In the genomic region with DNA sequence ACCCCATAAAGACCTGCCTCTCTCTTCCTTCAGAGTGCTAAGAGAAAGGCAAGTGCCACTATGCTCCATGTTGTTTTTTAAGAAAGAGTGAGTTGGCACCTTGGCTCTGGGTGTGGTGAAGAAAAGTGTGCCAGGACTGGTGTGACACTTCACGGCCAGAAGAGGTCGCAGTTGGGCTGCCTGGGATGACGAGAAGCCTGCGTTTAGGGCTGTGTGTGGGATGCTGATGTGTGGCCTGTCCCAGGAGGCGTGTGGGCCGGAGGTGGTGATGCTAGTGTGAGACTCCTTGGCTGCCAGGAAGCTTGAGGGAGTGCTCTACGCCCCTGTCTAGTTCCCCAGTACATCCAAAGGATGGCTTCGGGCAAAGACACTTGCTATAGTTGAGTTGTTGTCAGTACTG, we compare ENCODE assay signal across 8 mouse cellular contexts. TPM values are rescaled to one million over a fixed set of nuclear protein-coding genes. Genes with fewer than 3 reads are reported as not detected.
A peak's percentile ranks its signal among the peaks of the same experiment; 100 is the strongest.
DNase-seq lines count a peak whose midpoint lies in the region; ATAC-seq and TF ChIP-seq lines count a peak whose summit lies in the region.

No protein-coding gene starts in this region.

- WGBS in kidney, adult 2 months = 27% methylated on average over 8 of the region's 8 CpGs
- WGBS in forebrain, embryonic 11.5 days = 24% methylated on average over 8 of the region's 8 CpGs
- 30% methylated on average over 8 of the region's 8 CpGs for WGBS in small intestine, adult 2 months

- H3K4me1 ChIP-seq in kidney, adult 2 months (ENCODE audit: control insufficient read depth, insufficient read depth, low read length) = no peaks in the 10 kb centered on the region
- peaks cover 5% of the 10 kb centered on the region; the same call in 1 of the 2 replicates for H3K4me1 ChIP-seq in forebrain, embryonic 11.5 days (replicated peaks; ENCODE audit: control insufficient read depth, insufficient read depth, low read length)
- H3K4me1 ChIP-seq in small intestine, adult 2 months (ENCODE audit: control insufficient read depth, insufficient read depth, insufficient read length, low read length) = no peaks in the 10 kb centered on the region

- no peaks in the 10 kb centered on the region for H3K9me3 ChIP-seq in forebrain, embryonic 11.5 days (ENCODE audit: control insufficient read depth, low read length)

- no peaks in the 10 kb centered on the region for H3K27me3 ChIP-seq in kidney, adult 2 months (replicated peaks; ENCODE audit: control insufficient read depth, insufficient read depth, low read length)
- no peaks in the 10 kb centered on the region for H3K27me3 ChIP-seq in forebrain, embryonic 11.5 days (ENCODE audit: control insufficient read depth, insufficient read depth, low read length)
- H3K27me3 ChIP-seq in small intestine, adult 2 months (ENCODE audit: control insufficient read depth, insufficient read depth, low read length) = no peaks in the 10 kb centered on the region

- no peaks in the 10 kb centered on the region for H3K36me3 ChIP-seq in kidney, adult 2 months (ENCODE audit: control insufficient read depth, insufficient read depth, low read length)
- H3K36me3 ChIP-seq in forebrain, embryonic 11.5 days (ENCODE audit: control insufficient read depth, insufficient read depth, low read length) = no peaks in the 10 kb centered on the region
- no peaks in the 10 kb centered on the region for H3K36me3 ChIP-seq in small intestine, adult 2 months (ENCODE audit: control insufficient read depth, insufficient read depth, low read length)

- no peak for TF ChIP-seq POLR2A in kidney, adult 2 months (IDR thresholded peaks at IDR 0.05; ENCODE audit: low read depth, low read length)
- TF ChIP-seq POLR2A in small intestine, adult 2 months (IDR thresholded peaks at IDR 0.05; ENCODE audit: low read depth, low read length) = no peak

- H3K4me3 ChIP-seq in kidney, adult 2 months (ENCODE audit: insufficient read depth, low read depth, low read length) = no peak overlapping the region
- H3K4me3 ChIP-seq in forebrain, embryonic 11.5 days (ENCODE audit: low read depth, low read length) = no peak overlapping the region
- H3K4me3 ChIP-seq in small intestine, adult 2 months (ENCODE audit: low read depth, low read length) = no peak overlapping the region

- H3K4me2 ChIP-seq in forebrain, embryonic 11.5 days (ENCODE audit: low read depth, low read length, severe bottlenecking) = no peak overlapping the region

- no peak overlapping the region for H3K27ac ChIP-seq in kidney, adult 2 months (ENCODE audit: insufficient read depth, low read depth, low read length)
- no peak overlapping the region for H3K27ac ChIP-seq in forebrain, embryonic 11.5 days (ENCODE audit: low read depth, low read length)
- H3K27ac ChIP-seq in small intestine, adult 2 months (ENCODE audit: insufficient read depth, low read depth, low read length) = no peak overlapping the region

- no peak overlapping the region for H3K9ac ChIP-seq in forebrain, embryonic 11.5 days (ENCODE audit: low read length)

- DNase-seq in kidney, adult 2 months = peak; percentile 50
- DNase-seq in kidney, adult 11 months = no peak
- DNase-seq in brain, adult 2 months (ENCODE audit: low read depth, low spot score) = peak; percentile 89
- DNase-seq in forebrain, embryonic 11.5 days (ENCODE audit: low spot score) = peak; percentile 82
- DNase-seq in heart, postnatal 36 days = peak; percentile 63 to 68
- DNase-seq in left cerebral cortex, adult 9 months (ENCODE audit: low spot score in 2 of 2) = peak; percentile 40 to 67

- peak; percentile 83 for TF ChIP-seq CTCF in kidney, adult 2 months (conservative IDR thresholded peaks at IDR 0.05; ENCODE audit: insufficient read depth, insufficient read length, low read depth, low read length)
- TF ChIP-seq CTCF in small intestine, adult 2 months (IDR thresholded peaks at IDR 0.05; ENCODE audit: extremely low read depth, insufficient read length, insufficient replicate concordance, low read depth, low read length) = peak; percentile 72; the same call in 1 of the 2 replicates

- intact Hi-C loops in heart, postnatal 36 days (cut with DNase I) = loop anchor here (1.0 to 5.0 kb wide), 4 partner anchors 89 to 1494 kb away; no protein-coding TSS in a partner anchor

- peak; percentile 57 for ATAC-seq in forebrain, embryonic 11.5 days (replicated peaks; ENCODE audit: low FRiP score)
- ATAC-seq in megakaryocyte-erythroid progenitor cell, adult 5-6 weeks (replicated peaks; ENCODE audit: low FRiP score, low TSS enrichment, poor library complexity, severe bottlenecking) = peak; percentile 90

RNA-seq across cellular contexts. Expression of gene Wars, which starts 9.0 kb away (rescaled TPM):
- 54.4 and 57.2 TPM in 2 replicates for polyA plus RNA-seq in kidney, adult 2 months (2012; rRNA removed)
- 140 and 142 TPM in 2 replicates for polyA plus RNA-seq in forebrain, embryonic 11.5 days (2014; fragmentation: Nextera tagmentation; extraction: Ambion mirVana)
- 10 to 100 TPM; 32.5 to 40.6 TPM for total RNA-seq in heart, postnatal 36 days (2021)
- 48.8 and 56.3 TPM in 2 replicates for total RNA-seq in megakaryocyte-erythroid progenitor cell, adult 5-6 weeks (2014; fragmentation: Nextera tagmentation)
- total RNA-seq in megakaryocyte-erythroid progenitor cell, adult 5-6 weeks (2017) = 54.6 and 74.4 TPM in 2 replicates
- polyA plus RNA-seq in small intestine, adult 2 months (2012; rRNA removed) = 49.6 and 65.7 TPM in 2 replicates

RNA-seq across cellular contexts. Expression of gene Wdr25, which starts 9.5 kb away (rescaled TPM):
- 19.5 and 21.3 TPM in 2 replicates for polyA plus RNA-seq in kidney, adult 2 months (2012; rRNA removed)
- polyA plus RNA-seq in forebrain, embryonic 11.5 days (2014; fragmentation: Nextera tagmentation; extraction: Ambion mirVana) = 5.7 and 7.2 TPM in 2 replicates
- total RNA-seq in heart, postnatal 36 days (2021) = 1 to 10 TPM; 3.8 to 4.3 TPM
- total RNA-seq in megakaryocyte-erythroid progenitor cell, adult 5-6 weeks (2014; fragmentation: Nextera tagmentation) = 9.4 and 9.7 TPM in 2 replicates
- 3.0 and 6.9 TPM in 2 replicates for total RNA-seq in megakaryocyte-erythroid progenitor cell, adult 5-6 weeks (2017)
- 2.3 and 8.8 TPM in 2 replicates for polyA plus RNA-seq in small intestine, adult 2 months (2012; rRNA removed)
